Mouse (Mus musculus) stomach, postnatal 0 days (tissue): ENCODE measurements around the gene Tssk6. TPM values are rescaled to one million over a fixed set of nuclear protein-coding genes. Genes with fewer than 3 reads are reported as not detected.
A peak's percentile ranks its signal among the peaks of the same experiment; 100 is the strongest.

Source experiments
- ATAC-seq: fragments of 200-750 bp; cut with Nextera tagmentation; 2 replicates; pipeline ENCODE4 v1.8.0; 2017; ENCODE audit not compliant: low FRiP score, low TSS enrichment
- DNase-seq: peaks from one replicate; pipeline ENCODE4 v3.0.0-alpha.2; 2016; ENCODE audit warnings: low spot score
- H3K27ac ChIP-seq: fragments of 300-500 bp; sonication (generic); replicated peaks from 2 replicates; pipeline ENCODE4 v1.5.1; 2014; ENCODE audit warnings: mild to moderate bottlenecking, control low read depth
- H3K27me3 ChIP-seq: fragments of 300-500 bp; sonication (generic); 2 replicates; pipeline ENCODE4 v1.6.1; 2014; ENCODE audit warnings: low read length; ENCODE audit not compliant: control insufficient read depth, insufficient read depth
- H3K36me3 ChIP-seq: fragments of 300-500 bp; sonication (generic); 2 replicates; pipeline ENCODE4 v1.6.1; 2014; ENCODE audit warnings: low read length, mixed read lengths; ENCODE audit not compliant: control insufficient read depth, insufficient read depth
- H3K4me1 ChIP-seq: fragments of 300-500 bp; sonication (generic); replicated peaks from 2 replicates; pipeline ENCODE4 v1.6.1; 2014; ENCODE audit warnings: antibody characterized with exemption; ENCODE audit not compliant: control insufficient read depth, insufficient read depth
- H3K4me2 ChIP-seq: fragments of 300-500 bp; sonication (generic); replicated peaks from 2 replicates; pipeline ENCODE4 v1.6.1; 2014; ENCODE audit warnings: low read depth, mild to moderate bottlenecking, control low read depth, moderate library complexity
- H3K4me3 ChIP-seq: fragments of 300-500 bp; sonication (generic); 2 replicates; pipeline ENCODE4 v1.5.1; 2014; ENCODE audit warnings: low read depth, low read length, control low read depth
- H3K9ac ChIP-seq: fragments of 300-500 bp; sonication (generic); 2 replicates; pipeline ENCODE4 v1.6.1; 2014; ENCODE audit warnings: mild to moderate bottlenecking, low read length, control low read depth, mixed read lengths
- H3K9me3 ChIP-seq: fragments of 300-500 bp; sonication (generic); 2 replicates; pipeline ENCODE4 v1.6.1; 2016; ENCODE audit warnings: low read length; ENCODE audit not compliant: control insufficient read depth
- CTCF ChIP-seq: IDR thresholded peaks from 2 replicates; pipeline ENCODE4 v1.5.1; 2016; ENCODE audit warnings: antibody characterized with exemption, low read depth, mild to moderate bottlenecking, moderate library complexity
- EP300 ChIP-seq: optimal IDR thresholded peaks from 2 replicates; pipeline ENCODE3; 2016; ENCODE audit warnings: antibody characterized with exemption
- WGBS: fragments of 180-500 bp; shearing (Covaris S2); extraction: QIAGEN DNeasy Blood & Tissue Kit; methylation state at CpG from one replicate; pipeline ENCODE4 v1.1.7; 2014; 5-methylcytosine and 5-hydroxymethylcytosine counted together
- polyA plus RNA-seq: library from polyadenylated mRNA; unstranded; fragments of >200 nt; fragmentation: Nextera tagmentation; extraction: Ambion mirVana; gene quantifications from 2 replicates; pipeline ENCODE4 v1.2.1, GENCODE M21; 2015

Tssk6 gene
- polyA plus RNA-seq, 1 experiment from 2014 or later, result 2.7 TPM

DNA sequence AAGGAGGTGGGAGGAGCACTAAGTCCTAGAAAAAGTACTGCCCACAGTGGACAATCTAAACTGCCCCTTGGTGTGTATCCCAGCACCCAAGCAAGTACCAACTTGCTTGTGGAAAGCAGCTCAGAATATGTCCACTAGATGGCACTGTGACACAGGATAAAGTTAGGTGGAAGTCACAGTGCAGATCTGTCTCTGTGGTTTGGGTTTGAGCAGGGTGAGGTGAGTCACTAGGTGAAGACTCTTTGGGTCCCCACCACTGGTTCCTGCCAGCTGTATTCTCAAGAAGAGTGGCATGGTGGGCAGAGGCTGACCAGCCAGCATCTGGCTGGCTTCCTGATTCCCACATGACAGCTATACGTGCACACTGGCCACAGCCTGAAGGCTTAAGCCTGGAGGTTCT lies 17.0 kb downstream of the Tssk6 start:
- H3K27ac ChIP-seq, result no peak overlapping the region
- TF ChIP-seq EP300 (no peak), CTCF (peak; percentile 96)

DNA sequence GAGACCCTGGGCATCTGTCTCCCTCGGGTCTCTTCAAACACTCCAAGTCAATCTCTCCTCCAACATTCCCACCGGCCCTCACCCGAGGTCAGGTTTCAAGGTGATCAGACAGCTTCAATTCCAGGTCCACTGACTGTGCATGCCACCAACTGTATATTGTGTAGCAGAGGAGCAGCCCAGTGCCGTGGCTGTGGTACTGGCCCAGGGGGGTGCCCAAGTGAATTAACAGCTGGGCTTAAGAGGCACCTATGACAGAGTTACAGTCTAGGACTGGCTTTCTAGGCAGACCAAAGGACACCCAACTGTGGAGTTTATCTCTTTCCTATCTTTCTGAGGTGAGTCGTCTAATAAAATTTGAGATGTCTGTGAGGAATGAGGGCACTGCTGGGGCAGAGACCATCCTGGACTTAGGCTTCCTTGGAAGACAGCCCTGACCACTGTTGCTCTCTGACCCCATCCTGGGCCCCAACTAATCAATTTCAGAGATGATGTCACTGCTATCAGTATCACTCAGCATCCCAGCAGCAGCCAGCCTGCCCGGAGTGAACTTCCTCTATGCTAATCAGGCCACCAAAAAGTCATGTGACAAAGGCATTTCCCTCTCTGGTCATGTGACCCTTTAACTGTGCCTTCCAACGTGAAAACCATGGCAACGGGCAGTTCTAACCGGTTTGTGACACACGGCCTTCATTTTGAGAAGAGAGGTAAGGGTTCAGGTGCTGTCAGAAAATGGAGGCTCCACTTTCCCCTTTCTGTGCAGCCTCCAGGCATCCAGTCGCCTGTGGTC lies 18.1 kb downstream of the Tssk6 start:
- no peak overlapping the region for H3K4me3 ChIP-seq
- TF ChIP-seq EP300 (no peak), CTCF (no peak)
- H3K36me3 ChIP-seq, result peaks cover 12% of the 10 kb centered on the region
- H3K4me1 ChIP-seq, result no peaks in the 10 kb centered on the region
- peak overlapping the region; percentile 49; the same call in 1 of the 2 replicates for H3K27ac ChIP-seq
- ATAC-seq, result peak; percentile 63; the same call in 1 of the 2 replicates
- DNase-seq, result peak; percentile 30
- no peaks in the 10 kb centered on the region for H3K9me3 ChIP-seq
- no peaks in the 10 kb centered on the region for H3K27me3 ChIP-seq
- WGBS, result 36% methylated on average over 11 of the region's 11 CpGs
- H3K9ac ChIP-seq, result no peak overlapping the region
- no peak overlapping the region for H3K4me2 ChIP-seq

More for the DNA sequence above, 17.0 kb downstream of the Tssk6 start:
- H3K27me3 ChIP-seq, result no peaks in the 10 kb centered on the region
- H3K9ac ChIP-seq, result no peak overlapping the region
- H3K4me3 ChIP-seq, result no peak overlapping the region
- peak; percentile 70 for DNase-seq
- no peak overlapping the region for H3K4me2 ChIP-seq
- no peaks in the 10 kb centered on the region for H3K9me3 ChIP-seq
- WGBS, result 39% methylated on average over 1 of the region's 1 CpGs
- peak; percentile 61 for ATAC-seq
- peaks cover 16% of the 10 kb centered on the region for H3K36me3 ChIP-seq
- H3K4me1 ChIP-seq, result no peaks in the 10 kb centered on the region

DNA sequence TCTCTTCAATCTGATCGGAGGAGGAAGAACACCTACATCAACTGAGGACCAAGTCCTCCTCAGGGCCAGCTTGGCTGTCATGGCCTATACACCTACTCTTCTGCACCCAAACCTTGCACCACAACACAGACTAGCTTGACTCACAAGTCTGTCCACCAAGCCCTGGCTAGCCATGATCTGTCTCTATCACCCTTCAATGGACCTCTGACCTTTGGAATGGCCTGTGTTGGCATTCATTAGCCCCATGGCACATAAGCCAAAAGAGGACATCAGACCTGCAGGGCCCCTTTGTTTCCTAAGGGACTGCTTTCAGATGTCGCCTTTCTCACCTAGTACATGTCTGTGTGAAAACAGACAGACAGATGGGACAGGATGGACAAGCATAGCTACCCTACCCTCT lies 19.2 kb downstream of the Tssk6 start:
- Histone ChIP-seq H3K4me3 (no peak overlapping the region), H3K4me2 (no peak overlapping the region), H3K36me3 (peaks cover 4% of the 10 kb centered on the region), H3K27me3 (no peaks in the 10 kb centered on the region), H3K9me3 (no peaks in the 10 kb centered on the region), H3K27ac (peak overlapping the region; percentile 49; the same call in 1 of the 2 replicates), H3K9ac (no peak overlapping the region), H3K4me1 (no peaks in the 10 kb centered on the region)
- no peak for ATAC-seq
- DNase-seq, result no peak
- no peak for TF ChIP-seq CTCF
- no peak for TF ChIP-seq EP300
- WGBS, result 80% methylated on average over 2 of the region's 2 CpGs

DNA sequence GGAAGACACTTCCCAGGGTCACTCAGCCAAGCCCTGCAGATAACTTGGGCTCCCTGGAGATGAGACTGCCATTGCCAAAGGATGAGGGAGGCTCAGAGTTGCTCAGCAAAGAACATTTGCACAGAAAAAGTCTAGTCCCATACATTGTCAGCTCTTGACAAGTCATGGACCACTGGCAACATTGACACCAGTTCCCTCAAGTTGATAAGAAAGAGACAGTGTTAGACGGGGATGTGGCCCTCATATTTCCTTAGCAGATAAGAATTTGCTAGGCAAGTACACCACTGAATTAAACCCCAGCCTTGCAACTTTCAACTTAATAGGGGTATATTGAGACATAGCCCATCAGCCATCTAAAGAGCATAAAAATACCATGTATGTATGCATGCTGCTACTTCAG lies 22.0 kb downstream of the Tssk6 start:
- no peak for DNase-seq
- WGBS, result 60% methylated on average over 1 of the region's 1 CpGs
- no peaks in the 10 kb centered on the region for H3K9me3 ChIP-seq
- no peaks in the 10 kb centered on the region; the same call in 1 of the 2 replicates for H3K36me3 ChIP-seq
- no peaks in the 10 kb centered on the region for H3K4me1 ChIP-seq
- no peak for TF ChIP-seq CTCF
- H3K9ac ChIP-seq, result no peak overlapping the region
- ATAC-seq, result no peak
- H3K27me3 ChIP-seq, result no peaks in the 10 kb centered on the region
- H3K27ac ChIP-seq, result no peak overlapping the region
- H3K4me3 ChIP-seq, result no peak overlapping the region
- H3K4me2 ChIP-seq, result no peak overlapping the region

DNA sequence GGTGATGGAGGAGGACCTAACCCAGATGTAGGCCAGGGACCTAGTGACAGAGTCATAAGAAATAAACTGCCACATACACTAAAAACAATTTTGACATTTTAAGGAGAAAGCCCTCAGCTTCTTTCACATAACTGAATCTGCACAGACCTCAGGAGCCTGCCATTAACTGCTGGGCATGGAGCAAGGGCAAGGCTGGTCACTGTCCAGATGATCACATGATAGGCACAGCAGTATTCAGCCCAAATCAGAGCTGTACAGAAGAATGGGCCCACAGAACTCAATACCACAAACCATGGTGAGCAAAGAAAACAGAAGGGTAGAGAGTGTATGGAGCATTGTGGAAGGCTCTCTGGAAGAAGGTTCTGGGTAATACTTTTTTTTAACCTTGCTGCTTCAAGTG lies 24.9 kb downstream of the Tssk6 start:
- Histone ChIP-seq H3K27me3 (no peaks in the 10 kb centered on the region), H3K9me3 (no peaks in the 10 kb centered on the region), H3K4me1 (no peaks in the 10 kb centered on the region), H3K4me2 (no peak overlapping the region), H3K27ac (no peak overlapping the region), H3K9ac (no peak overlapping the region), H3K36me3 (no peaks in the 10 kb centered on the region; the same call in 1 of the 2 replicates), H3K4me3 (no peak overlapping the region)
- no peak for TF ChIP-seq EP300
- TF ChIP-seq CTCF, result no peak
- ATAC-seq, result no peak
- DNase-seq, result no peak

DNA sequence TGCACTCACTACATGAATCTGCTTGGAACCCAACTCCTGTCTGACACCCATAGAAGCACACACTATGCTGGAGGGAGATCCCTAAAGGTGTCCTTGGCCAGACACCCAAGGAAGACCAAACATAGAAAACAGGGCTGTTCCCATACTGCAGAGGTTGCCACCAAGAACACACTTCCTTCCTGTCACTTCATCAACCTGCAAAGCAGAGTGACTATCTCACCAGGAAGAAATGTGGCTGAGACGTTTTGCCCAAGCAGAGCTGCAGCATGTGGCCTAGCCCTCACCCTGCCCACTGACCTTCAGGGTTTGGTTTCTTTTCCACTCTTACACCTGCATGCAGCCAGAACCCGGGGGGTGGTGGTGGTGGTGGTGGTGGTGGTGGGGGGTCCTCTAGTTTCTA lies 31.8 kb downstream of the Tssk6 start:
- Histone ChIP-seq H3K9me3 (no peaks in the 10 kb centered on the region), H3K9ac (no peak overlapping the region), H3K27ac (no peak overlapping the region; the same call in 1 of the 2 replicates), H3K4me3 (no peak overlapping the region), H3K36me3 (no peaks in the 10 kb centered on the region), H3K27me3 (no peaks in the 10 kb centered on the region), H3K4me1 (0 out of 2 replicates have a peak, but pooled peaks cover 2% of the 10 kb centered on the region), H3K4me2 (no peak overlapping the region)
- WGBS, result 69% methylated on average over 2 of the region's 2 CpGs
- DNase-seq, result no peak
- no peak for TF ChIP-seq EP300
- no peak for TF ChIP-seq CTCF
- ATAC-seq, result no peak
